Mouse (Mus musculus) frontal cortex, postnatal 10 days (tissue): ENCODE results near the gene Magi2.

Experiments
- DNase-seq, 2 experiments: peaks; one replicate each; pipeline ENCODE4 v3.0.0; 2022; ENCODE audit warnings: low spot score in 2 of 2, mixed read lengths in 1 of 2

The Magi2 gene

GRCm38 (mm10) chr5:20362154-20362553, 1135.3 kb downstream of the Magi2 start:
- DNase-seq, result no peak

GRCm38 (mm10) chr5:20363216-20363615, 1136.4 kb downstream of the Magi2 start:
- peak in 1 of 2 experiments; percentile 10 for DNase-seq

- no peak for DNase-seq
Measured at GRCm38 (mm10) chr5:20373586-20373985, 1146.8 kb downstream of the Magi2 start.

GRCm38 (mm10) chr5:20378071-20378800, 1151.4 kb downstream of the Magi2 start:
- no peak for DNase-seq

- DNase-seq, result no peak
Measured at GRCm38 (mm10) chr5:20404533-20404932, 1177.7 kb downstream of the Magi2 start.

GRCm38 (mm10) chr5:20406626-20407025, 1179.8 kb downstream of the Magi2 start:
- DNase-seq, result no peak

GRCm38 (mm10) chr5:20415320-20415719, 1188.5 kb downstream of the Magi2 start:
- DNase-seq, result no peak

GRCm38 (mm10) chr5:20417348-20417747, 1190.5 kb downstream of the Magi2 start:
- DNase-seq, result no peak

GRCm38 (mm10) chr5:20432148-20432813, 1205.4 kb downstream of the Magi2 start:
- no peak for DNase-seq

- DNase-seq, result no peak
Measured at GRCm38 (mm10) chr5:20446471-20447174, 1219.8 kb downstream of the Magi2 start.

- no peak for DNase-seq
Measured at GRCm38 (mm10) chr5:20456106-20456505, 1229.3 kb downstream of the Magi2 start.

GRCm38 (mm10) chr5:20457742-20458510, 1231.1 kb downstream of the Magi2 start:
- DNase-seq, result no peak

- DNase-seq, result no peak
Measured at GRCm38 (mm10) chr5:20461709-20462108, 1234.9 kb downstream of the Magi2 start.

- DNase-seq, result peak in 1 of 2 experiments; percentile 26
Measured at GRCm38 (mm10) chr5:20462376-20462775, 1235.5 kb downstream of the Magi2 start.

- no peak for DNase-seq
Measured at GRCm38 (mm10) chr5:20469721-20470120, 1242.9 kb downstream of the Magi2 start.

GRCm38 (mm10) chr5:20470466-20470865, 1243.6 kb downstream of the Magi2 start:
- DNase-seq, result no peak

- no peak for DNase-seq
Measured at GRCm38 (mm10) chr5:20484505-20484904, 1257.7 kb downstream of the Magi2 start.

GRCm38 (mm10) chr5:20491911-20492310, 1265.1 kb downstream of the Magi2 start:
- no peak for DNase-seq

- no peak for DNase-seq
Measured at GRCm38 (mm10) chr5:20492679-20493078, 1265.8 kb downstream of the Magi2 start.

GRCm38 (mm10) chr5:20494010-20494409, 1267.2 kb downstream of the Magi2 start:
- DNase-seq, result no peak

GRCm38 (mm10) chr5:20496924-20497323, 1270.1 kb downstream of the Magi2 start:
- no peak for DNase-seq
